Mouse (Mus musculus): ENCODE data around the gene Rin1. TPM values are rescaled to one million over a fixed set of nuclear protein-coding genes. Genes with fewer than 3 reads are reported as not detected.
A peak's percentile ranks its signal among the peaks of the same experiment; 100 is the strongest.

Rin1 gene
- total RNA-seq, 2 experiments from 2014 or later, result 59.6 to 66.7 TPM

GRCm38 (mm10) chr19:5062446-5062845 lies 12.2 kb downstream of the Rin1 start:
- no peak for DNase-seq (ENCODE audit: low spot score in 2 of 2)
- intact Hi-C loops (cut with DNase I), result no loop called here

DNA sequence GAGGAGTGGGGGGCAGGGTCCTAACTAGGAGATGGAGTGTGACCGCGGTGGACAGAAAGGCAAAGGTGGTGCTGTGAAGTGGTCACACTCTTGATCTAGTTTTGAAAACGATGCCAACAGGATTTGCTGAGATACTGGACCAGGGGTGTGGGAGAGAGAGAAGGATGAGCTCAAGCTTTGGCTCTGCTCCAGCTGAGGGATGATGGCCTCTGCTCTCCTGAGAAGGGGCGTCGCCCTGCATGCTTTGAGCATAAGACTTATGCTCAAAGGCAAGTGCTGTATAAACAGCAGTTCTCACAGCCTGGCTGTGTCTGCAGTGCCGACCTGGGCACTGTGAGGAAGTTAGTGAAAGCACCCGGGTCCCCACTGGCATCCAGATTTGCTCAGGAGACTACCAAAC lies 14.8 kb downstream of the Rin1 start:
- DNase-seq (ENCODE audit: low spot score in 2 of 2), result no peak
- intact Hi-C loops (cut with DNase I), result no loop called here

DNA sequence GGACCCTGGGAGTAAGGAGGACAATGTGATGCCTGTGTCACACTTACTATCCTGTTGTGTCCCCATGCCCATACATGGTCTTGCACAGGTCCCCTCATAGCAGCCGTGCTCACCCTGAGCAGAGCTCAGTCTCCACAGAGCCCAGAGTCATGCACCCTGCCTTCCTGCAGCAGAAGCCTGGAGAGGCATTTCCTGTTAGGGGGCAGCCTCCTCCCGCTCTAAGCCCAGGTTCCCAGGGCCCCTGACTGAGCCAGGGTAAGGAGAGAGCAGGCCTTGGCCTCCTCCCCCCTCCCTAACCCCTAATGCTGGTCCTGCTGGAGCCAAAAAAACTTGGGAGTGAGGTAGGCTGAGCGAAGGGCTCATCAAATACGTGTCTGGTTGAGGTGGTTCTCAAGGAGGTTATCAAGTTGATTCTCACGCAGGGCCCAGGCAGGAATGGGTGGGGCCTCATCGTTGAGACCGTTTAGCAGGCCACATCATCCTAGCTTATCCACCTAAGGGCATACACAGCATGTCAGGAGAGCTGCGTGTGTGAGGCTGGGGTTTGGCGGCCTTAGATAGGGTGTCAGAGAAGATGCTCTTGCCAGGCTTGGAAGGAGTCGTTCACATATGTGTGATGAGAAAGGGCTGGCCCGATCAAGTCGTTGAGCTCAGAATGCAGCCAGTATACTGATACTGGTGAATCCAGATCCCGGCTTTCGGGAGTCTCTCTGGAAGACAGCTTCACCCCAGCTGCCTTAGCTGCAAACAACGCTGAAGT lies 16.9 kb downstream of the Rin1 start:
- no peak for DNase-seq (ENCODE audit: low spot score in 2 of 2)
- intact Hi-C loops (cut with DNase I), result no loop called here

- no peak for DNase-seq (ENCODE audit: low spot score in 2 of 2)
- intact Hi-C loops (cut with DNase I), result no loop called here
These were observed 17.7 kb downstream of the Rin1 start, which contains the start of gene Cd248 for GRCm38 (mm10) chr19:5067867-5068569. Cd248 (plus strand) TSS chr19:5068078.

DNA sequence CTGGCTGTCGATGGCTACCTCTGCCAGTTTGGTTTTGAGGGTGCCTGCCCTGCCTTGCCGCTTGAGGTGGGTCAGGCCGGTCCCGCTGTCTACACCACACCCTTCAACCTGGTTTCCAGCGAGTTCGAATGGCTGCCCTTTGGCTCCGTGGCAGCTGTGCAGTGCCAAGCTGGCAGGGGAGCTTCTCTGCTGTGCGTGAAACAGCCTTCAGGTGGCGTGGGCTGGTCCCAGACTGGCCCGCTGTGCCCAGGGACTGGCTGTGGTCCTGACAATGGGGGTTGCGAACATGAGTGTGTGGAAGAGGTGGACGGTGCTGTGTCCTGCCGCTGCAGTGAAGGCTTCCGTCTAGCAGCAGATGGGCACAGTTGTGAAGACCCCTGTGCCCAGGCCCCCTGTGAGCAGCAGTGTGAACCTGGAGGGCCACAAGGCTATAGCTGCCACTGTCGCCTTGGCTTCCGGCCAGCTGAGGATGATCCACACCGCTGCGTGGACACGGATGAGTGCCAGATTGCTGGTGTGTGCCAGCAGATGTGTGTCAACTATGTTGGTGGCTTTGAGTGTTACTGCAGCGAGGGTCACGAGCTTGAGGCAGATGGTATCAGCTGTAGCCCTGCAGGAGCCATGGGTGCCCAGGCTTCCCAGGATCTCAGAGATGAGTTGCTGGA lies 18.4 kb downstream of the Rin1 start:
- no peak for DNase-seq (ENCODE audit: low spot score in 2 of 2)

DNA sequence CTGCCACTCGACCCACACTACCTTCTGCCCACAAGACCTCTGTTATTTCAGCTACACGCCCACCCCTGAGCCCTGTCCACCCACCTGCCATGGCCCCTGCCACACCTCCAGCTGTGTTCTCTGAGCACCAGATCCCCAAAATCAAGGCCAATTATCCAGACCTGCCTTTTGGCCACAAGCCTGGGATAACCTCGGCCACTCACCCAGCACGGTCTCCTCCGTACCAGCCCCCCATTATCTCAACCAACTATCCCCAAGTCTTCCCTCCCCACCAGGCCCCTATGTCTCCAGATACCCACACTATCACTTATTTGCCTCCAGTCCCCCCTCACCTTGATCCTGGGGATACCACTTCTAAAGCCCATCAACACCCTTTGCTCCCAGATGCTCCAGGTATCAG lies 19.2 kb downstream of the Rin1 start:
- no peak for DNase-seq (ENCODE audit: low spot score in 2 of 2)
- intact Hi-C loops (cut with DNase I), result no loop called here

More for the DNA sequence above, 18.4 kb downstream of the Rin1 start:
- intact Hi-C loops (cut with DNase I), result no loop called here

DNA sequence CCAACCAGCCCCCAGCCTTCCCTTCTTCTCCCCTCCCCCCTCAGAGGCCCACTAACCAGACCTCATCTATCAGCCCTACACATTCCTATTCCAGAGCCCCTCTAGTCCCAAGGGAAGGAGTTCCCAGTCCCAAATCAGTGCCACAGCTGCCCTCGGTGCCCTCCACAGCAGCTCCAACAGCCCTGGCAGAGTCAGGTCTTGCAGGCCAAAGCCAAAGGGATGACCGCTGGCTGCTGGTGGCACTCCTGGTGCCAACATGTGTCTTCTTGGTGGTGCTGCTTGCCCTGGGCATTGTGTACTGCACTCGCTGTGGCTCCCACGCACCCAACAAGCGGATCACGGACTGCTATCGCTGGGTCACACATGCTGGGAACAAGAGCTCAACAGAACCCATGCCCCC lies 19.7 kb downstream of the Rin1 start:
- intact Hi-C loops (cut with DNase I), result no loop called here
- no peak for DNase-seq (ENCODE audit: low spot score in 2 of 2)

GRCm38 (mm10) chr19:5071077-5071476 lies 20.8 kb downstream of the Rin1 start:
- intact Hi-C loops (cut with DNase I), result no loop called here
- DNase-seq (ENCODE audit: low spot score in 2 of 2), result no peak

GRCm38 (mm10) chr19:5071545-5072369 lies 21.5 kb downstream of the Rin1 start:
- no peak for DNase-seq (ENCODE audit: low spot score in 2 of 2)
- intact Hi-C loops (cut with DNase I), result loop anchor here (2.0 kb wide), 1 partner anchor 15 kb away; no protein-coding TSS in a partner anchor

- no peak for DNase-seq (ENCODE audit: low spot score in 2 of 2)
- intact Hi-C loops (cut with DNase I), result loop anchor here (2.0 kb wide), 1 partner anchor 16 kb away; no protein-coding TSS in a partner anchor
These were observed 22.2 kb downstream of the Rin1 start for GRCm38 (mm10) chr19:5072389-5073019.

- intact Hi-C loops (cut with DNase I), result loop anchor here (2.0 kb wide), 1 partner anchor 16 kb away; no protein-coding TSS in a partner anchor
- no peak for DNase-seq (ENCODE audit: low spot score in 2 of 2)
These were observed 22.7 kb downstream of the Rin1 start for GRCm38 (mm10) chr19:5073028-5073427.

GRCm38 (mm10) chr19:5073518-5073917 lies 23.2 kb downstream of the Rin1 start:
- DNase-seq (ENCODE audit: low spot score in 2 of 2), result no peak
- intact Hi-C loops (cut with DNase I), result loop anchor here (2.0 kb wide), 1 partner anchor 17 kb away; no protein-coding TSS in a partner anchor

GRCm38 (mm10) chr19:5079279-5079678 lies 29.0 kb downstream of the Rin1 start:
- DNase-seq (ENCODE audit: low spot score in 2 of 2), result no peak
- intact Hi-C loops (cut with DNase I), result no loop called here

DNA sequence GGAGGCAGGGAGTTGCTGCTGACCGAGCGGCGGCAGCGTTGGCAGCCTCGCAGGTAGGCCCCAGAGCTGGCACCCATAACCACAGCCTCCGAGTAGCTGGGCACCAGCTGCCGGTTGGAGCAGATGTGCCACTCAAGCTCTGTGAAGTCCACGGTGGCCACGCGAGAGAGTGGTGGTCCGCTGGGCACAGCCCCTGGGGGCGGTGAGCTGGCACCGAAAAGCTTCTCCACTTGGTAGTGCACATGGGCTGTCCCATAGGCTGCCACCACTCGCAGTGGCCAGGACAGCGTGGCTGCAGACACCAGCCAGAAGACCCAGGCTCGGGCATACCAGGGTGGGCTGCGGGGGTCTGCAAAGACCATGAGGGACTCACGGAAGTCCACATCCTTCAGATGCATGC lies 31.7 kb downstream of the Rin1 start:
- no peak for DNase-seq (ENCODE audit: low spot score in 2 of 2)
- intact Hi-C loops (cut with DNase I), result no loop called here

DNA sequence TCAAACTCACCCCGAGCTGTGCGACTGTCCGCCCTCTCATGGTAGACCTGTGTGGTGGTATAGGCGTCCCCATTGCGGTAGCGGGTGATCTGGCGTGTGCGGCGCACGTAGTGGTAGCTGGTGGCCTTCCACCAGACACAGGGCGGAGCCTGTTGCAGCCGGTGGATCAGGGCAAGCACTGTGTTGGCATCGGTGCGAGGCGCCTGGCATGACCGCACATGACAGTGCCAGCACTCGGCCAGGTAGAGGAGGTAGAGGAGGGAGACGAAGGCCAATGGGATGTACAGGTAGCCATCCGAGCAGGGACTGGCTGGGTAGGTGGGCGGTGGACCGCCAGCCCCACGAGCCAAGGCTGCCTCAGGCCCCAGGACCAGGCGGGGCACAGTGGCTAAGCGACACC lies 32.3 kb downstream of the Rin1 start:
- intact Hi-C loops (cut with DNase I), result no loop called here
- no peak for DNase-seq (ENCODE audit: low spot score in 2 of 2)

GRCm38 (mm10) chr19:5083961-5084833 lies 33.9 kb downstream of the Rin1 start:
- peak in 1 of 2 experiments; percentile 68 for DNase-seq (ENCODE audit: low spot score in 2 of 2)
- intact Hi-C loops (cut with DNase I), result no loop called here

DNA sequence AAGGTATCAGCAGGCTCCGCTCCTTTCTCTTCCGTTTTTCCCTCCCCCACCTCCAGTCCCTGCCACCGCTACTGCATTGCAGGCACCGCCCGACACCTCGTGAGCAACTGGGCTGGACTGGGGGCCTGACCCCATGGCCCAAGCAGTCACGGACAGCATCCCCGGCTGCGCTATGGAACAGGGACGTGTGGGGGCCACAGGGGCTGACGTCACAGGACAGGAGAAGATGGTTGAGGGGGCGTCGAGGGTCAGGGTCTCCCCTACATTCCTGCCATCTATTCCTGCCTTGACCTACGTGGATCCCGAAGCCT lies 34.5 kb downstream of the Rin1 start:
- DNase-seq (ENCODE audit: low spot score in 2 of 2), result no peak
- intact Hi-C loops (cut with DNase I), result no loop called here

Data from left cerebral cortex, postnatal 14 days (tissue).